Mouse (Mus musculus) spleen, postnatal 36 days (tissue): Measurements from ENCODE around the gene Zfp384.
A peak's percentile ranks its signal among the peaks of the same experiment; 100 is the strongest.
"Not testable (repeated sequence)": the region's sequence is repeated elsewhere in the genome, so short reads cannot be mapped to it uniquely, and the experiment has no call there.

Experiments used
- DNase-seq, 2 experiments: peaks; one replicate each; pipeline ENCODE4 v3.0.0; 2022; ENCODE audit warnings: low spot score in 2 of 2, mixed read lengths in 1 of 2

Gene Zfp384

GRCm38 (mm10) chr6:125009181-125010073, 482 bp downstream of the Zfp384 start:
- peak; percentile 78 to 83 for DNase-seq

DNA sequence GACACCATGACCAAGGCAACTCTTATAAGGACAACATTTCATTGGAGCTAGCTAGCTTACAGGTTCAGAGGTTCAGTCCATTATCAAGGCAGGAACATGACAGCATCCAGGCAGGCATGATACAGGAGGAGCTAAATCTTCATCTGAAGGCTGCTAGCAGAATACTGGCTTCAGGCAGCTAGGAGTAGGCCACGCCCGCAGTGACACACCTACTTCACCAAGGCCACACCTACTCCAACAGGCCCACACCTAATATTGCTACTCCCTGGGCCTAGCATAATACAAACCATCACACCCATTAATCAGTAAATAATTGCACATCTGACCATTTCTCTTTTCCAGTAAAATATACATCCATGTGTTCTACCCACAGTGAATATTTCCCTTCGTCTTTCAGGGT, 8.7 kb downstream of the Zfp384 start:
- DNase-seq, result peak in 1 of 2 experiments; percentile 36

GRCm38 (mm10) chr6:125030532-125030931, 21.6 kb downstream of the Zfp384 start:
- peak; percentile 22 to 37 for DNase-seq

- no peak for DNase-seq
These were observed 22.7 kb downstream of the Zfp384 start for GRCm38 (mm10) chr6:125031604-125032003.

- no peak for DNase-seq
These were observed 29.7 kb downstream of the Zfp384 start for GRCm38 (mm10) chr6:125038666-125039065.

DNA sequence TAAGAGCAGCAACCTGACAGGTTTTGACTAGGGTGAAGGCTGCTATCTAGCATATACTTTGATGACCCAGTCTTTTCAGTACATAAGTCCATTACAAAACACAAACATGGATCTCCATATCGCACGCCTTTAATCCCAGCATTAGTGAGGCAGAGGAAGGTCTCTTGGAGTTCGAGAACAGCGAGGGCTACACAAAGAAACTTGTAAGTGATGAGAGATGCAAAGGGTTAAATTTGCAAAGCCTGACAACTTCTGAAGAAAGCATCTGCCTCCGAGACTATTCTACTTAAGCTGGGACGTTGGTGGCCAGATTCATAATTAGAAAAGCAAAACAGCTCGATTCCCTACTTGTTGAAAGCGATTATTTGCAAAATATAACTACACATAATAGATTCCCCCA, 30.2 kb downstream of the Zfp384 start:
- DNase-seq, result no peak

DNA sequence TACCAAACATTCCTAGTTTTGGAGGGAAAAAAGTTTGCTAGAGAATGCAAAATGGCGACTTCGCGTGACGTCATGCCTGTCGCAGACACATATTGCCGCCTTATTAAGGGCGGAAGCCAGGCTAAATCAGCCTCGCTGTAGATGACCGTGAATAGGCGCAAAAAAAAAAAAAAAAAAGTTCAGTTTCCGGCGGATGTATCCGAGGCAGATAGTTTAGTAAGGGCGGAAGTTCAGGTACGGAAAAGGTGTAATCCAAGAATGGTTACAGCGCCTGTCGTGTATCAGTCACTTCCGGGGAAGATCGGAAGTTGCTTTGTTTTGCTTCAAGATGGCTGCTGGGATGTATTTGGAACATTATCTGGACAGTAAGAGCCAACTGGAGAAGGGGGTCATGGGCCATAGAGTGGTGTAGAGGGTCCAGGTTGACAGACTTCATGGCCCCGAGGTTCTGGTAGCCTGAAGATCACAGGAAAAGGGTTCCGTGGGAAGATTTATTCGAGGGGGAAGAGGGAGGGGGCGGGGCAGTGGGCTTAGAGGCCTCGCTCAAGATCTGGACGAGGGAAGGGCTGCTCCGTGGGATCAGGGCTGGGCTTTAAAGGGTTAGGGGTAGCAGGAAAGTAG, 30.7 kb downstream of the Zfp384 start, which contains the start of gene Ing4:
Gene Ing4, plus strand, starts transcription at position 228 of the 621 bp plus-strand sequence.
- DNase-seq, result peak; percentile 89 to 93

GRCm38 (mm10) chr6:125040221-125040620, 31.3 kb downstream of the Zfp384 start:
- no peak for DNase-seq

DNA sequence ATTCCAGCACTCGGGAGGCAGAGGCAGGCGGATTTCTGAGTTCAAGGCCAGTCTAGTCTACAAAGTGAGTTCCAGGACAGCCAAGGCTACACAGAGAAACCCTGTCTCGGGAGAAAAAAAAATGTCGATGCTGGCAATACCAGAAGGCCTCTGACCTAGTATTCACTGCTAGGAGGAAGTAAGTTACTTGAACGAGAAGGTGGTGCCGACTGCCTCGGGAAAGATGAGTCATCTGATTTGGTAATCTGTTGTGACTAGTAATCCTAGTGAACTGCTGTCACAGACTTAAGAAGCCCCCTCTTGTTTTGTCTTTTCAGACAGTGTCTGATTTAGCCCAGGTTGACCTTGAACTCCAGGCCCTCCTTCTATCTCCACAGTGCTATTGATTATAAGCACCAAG, 32.1 kb downstream of the Zfp384 start:
- peak in 1 of 2 experiments; percentile 35 for DNase-seq

DNA sequence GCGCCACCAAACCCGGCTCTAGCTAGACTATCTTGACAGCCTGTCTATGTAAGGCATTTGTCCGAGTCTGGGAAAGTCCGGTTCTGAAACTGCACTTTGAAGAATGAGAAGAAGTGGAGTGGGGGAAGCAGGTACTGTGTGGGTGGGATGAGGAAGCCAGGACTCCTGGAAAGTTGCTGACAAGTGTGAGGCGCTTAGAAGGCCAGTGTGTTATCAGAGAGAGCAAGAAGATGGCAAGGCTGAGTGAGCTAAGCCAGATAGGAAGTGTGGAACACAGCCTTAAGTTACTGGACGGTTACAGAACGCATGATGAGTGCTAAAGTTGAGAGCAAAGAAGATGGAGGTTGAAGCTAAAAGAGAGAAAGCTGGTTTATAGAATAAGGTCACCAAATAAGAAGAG, 33.1 kb downstream of the Zfp384 start:
- DNase-seq, result no peak

- peak; percentile 59 to 65 for DNase-seq
These were observed 37.7 kb downstream of the Zfp384 start for GRCm38 (mm10) chr6:125046691-125047090.

DNA sequence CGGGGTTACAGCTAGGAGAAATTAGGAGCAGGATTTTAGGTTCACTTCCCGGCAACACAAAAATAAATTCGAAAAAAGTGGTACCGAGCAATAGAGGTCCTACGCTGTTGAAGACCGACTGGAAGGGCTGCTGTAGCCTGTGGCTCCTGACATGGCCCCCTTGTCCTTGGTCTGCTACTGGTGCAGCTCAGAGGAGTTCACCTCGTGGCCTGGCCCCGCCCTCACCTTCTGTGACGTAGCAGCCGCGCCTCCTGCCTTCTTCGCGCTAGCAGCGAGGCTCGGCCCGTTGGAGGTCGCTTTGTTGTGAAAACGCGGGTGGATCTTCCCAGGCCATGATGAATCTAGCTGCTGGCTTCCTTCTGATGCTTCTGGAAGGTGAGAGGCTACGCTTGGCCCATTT, 40.7 kb downstream of the Zfp384 start, which contains the start of gene Acrbp:
Gene Acrbp, plus strand, starts transcription at position 12 of the 400 bp plus-strand sequence.
- DNase-seq, result no peak

GRCm38 (mm10) chr6:125051237-125051636, 42.3 kb downstream of the Zfp384 start:
- DNase-seq, result no peak

GRCm38 (mm10) chr6:125061493-125061892, 52.5 kb downstream of the Zfp384 start:
- DNase-seq, result no peak

DNA sequence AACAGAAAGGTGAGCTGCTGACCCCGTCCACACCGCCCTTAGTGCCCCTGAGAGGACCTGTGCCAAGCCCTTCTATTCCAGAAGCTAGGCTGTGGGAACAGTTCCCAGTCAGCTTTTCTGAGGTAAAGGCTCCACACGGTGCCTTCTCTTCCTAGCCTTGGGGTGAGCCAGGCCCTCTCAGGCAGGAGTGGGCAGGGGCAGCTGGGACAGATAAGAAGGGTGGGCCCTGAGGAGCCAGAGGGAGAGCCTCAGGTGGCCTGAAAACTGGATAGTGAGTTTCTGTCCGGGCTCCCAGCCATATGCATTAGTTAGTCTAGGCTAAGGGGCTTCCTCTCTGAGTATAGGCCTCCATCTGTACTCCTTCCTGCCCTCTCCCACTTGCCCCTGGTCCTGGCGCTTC, 53.6 kb downstream of the Zfp384 start:
- DNase-seq, result no peak

DNA sequence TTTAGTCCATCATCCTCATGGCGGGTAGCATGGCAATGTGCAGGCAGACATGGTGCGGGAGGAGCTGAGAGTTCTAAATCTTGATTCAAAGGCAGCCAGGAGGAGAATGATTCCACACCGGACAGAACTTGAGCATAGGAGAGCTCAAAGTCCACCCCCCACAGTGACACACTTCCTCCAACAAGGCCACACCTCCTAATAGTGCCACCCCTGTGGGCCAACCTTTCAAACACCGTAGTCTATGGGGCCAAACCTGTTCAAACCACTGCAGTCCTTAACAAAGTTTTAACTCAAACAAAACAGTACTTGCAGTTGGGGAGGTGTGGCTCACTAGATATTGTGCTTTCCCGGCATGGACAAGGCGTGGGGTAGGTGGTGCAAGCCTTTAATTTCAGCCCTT, 55.0 kb downstream of the Zfp384 start:
- DNase-seq, result no peak

- not testable (repeated sequence) for DNase-seq
These were observed 56.3 kb downstream of the Zfp384 start for GRCm38 (mm10) chr6:125065223-125065622.

DNA sequence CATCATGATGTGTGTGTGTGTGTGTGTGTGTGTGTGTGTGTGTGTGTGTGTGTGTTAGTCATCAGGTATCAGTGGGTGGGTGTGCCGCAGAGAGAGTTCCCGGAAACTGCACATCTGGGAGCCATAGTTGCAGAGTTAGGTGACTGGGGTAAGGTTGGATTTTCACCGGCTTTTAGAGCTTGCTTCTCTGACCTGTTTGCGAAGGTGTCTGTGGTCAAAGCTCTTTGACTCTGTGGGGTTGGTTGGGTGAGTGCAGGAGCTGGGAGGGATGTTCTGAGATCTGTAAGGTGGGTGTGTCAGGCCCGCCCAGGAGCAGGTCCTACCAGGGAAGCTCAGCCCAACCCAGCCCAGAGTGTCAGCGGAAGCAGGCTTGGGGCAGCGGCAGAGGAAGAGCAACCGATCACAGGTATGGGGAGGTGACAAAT, 58.6 kb downstream of the Zfp384 start, which contains the start of gene Lpar5:
Gene Lpar5, plus strand, starts transcription at position 350 of the 425 bp plus-strand sequence.
- DNase-seq, result peak; percentile 18 to 28

GRCm38 (mm10) chr6:125071170-125071895, 62.4 kb downstream of the Zfp384 start:
- DNase-seq, result peak; percentile 81 to 82

DNA sequence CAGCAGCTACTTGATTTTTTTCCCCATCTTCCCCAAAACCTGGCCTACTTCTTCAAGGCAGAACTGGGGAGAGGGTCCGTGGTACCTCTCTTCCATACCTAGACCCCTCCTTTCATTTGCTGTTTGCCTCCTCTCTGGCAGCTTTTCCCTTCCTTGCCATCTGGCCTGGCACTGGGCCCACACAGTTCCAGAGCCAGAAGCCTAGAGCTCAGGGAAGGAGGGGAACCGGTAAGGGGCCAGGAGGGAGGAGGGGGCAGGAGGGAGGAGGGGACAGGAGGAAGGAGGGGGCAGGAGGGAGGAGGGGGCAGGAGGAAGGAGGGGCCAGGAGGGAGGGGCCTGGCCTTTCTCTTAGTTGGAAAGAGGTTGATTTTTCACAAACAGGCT, 62.9 kb downstream of the Zfp384 start:
- DNase-seq, result peak; percentile 26 to 38

- peak; percentile 54 to 62 for DNase-seq
These were observed 64.9 kb downstream of the Zfp384 start for GRCm38 (mm10) chr6:125073825-125074224.

GRCm38 (mm10) chr6:125081394-125081793, 72.4 kb downstream of the Zfp384 start:
- no peak for DNase-seq
